Mouse (Mus musculus) neural tube, embryonic 10.5 days (tissue): ENCODE measurements around the gene Shroom3.
A peak's percentile ranks its signal among the peaks of the same experiment; 100 is the strongest.

ENCODE experiments used
- DNase-seq: peaks from one replicate; pipeline ENCODE4 v3.0.0-alpha.2; 2017; ENCODE audit warnings: low spot score; ENCODE audit errors: extremely low spot score

Shroom3 gene

DNA sequence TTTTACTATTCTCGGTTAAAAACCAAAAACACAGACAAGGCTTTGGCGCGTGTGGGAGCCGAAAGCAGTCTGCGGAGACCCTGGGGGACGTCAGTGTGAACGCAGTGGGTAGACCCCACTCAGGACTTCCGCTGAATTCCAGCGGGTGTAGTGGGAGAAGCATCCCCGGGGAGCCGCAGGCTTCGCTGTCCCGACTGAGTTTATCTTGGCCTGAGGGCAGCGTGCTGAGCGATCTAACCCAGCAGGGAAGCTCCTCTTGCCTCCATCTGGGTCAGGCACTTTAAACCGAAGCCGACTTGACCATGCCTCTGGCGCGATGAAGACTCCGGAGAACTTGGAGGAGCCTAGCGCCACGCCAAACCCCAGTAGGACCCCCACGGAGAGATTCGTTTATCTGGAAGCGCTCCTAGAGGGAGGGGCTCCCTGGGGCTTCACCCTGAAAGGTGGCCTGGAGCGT, at the start of gene Shroom3:
TSS of gene Shroom3 (plus strand) at position 85 of the 457 bp plus-strand sequence.
- peak; percentile 77 for DNase-seq

DNA sequence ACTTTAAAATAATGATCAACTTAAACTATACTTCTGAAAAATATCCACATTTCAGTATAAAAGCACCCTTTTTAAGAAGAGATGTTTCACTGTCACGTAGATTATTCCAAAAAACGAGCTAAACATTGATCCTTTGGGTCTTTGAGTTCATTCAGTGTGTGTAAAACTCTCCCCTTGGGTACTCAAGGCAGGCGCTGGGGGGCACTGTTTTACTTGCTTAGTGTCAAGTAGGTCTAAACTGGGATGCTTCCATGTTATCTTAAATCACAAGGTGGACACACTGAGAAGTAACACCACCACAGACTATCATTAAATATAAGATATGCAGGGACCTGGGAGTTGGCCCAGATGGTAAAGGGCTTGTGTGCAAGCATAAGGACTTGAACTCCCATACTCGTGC, 49.7 kb upstream of the Shroom3 start:
- no peak for DNase-seq

- DNase-seq = no peak
Observed at GRCm38 (mm10) chr5:92634916-92635315, 48.3 kb upstream of the Shroom3 start.

DNA sequence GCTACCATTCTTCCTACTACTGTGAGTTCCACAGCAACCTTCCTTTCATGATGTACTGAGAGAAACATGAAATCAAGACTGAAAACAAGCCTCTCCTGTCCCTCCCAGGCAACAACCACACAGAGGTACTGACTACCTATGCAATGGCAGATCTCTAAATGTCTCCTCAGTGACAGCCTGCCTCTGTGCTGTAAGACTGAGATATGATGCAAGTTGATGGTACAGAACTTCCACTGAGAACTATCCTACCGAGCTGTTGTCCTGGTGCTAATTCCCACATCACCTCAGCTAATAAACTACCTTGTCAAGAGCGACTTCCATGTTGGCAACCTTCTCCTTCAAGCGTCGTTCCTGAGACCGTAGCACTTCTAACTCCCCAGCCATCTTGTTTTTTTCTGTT, 47.3 kb upstream of the Shroom3 start:
- DNase-seq = no peak

DNA sequence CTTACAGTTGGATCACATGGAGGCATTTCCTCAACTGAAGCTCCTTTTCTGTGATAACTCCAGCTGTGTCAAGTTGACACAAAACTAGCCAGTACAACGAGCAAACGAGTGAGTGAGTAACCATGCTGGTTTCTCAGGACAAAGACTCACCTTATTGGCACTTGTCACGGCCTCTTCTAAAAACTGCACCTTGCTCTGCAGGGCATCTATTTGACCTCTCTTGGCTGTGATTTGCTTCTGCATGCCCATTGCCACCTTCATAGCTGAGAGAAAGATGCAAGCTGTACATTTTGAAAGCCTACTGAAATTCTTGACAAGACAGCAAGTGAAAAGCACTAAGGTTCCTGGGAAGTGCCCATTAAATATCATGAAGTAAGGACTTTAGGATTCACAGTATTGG, 42.4 kb upstream of the Shroom3 start:
- no peak for DNase-seq

DNA sequence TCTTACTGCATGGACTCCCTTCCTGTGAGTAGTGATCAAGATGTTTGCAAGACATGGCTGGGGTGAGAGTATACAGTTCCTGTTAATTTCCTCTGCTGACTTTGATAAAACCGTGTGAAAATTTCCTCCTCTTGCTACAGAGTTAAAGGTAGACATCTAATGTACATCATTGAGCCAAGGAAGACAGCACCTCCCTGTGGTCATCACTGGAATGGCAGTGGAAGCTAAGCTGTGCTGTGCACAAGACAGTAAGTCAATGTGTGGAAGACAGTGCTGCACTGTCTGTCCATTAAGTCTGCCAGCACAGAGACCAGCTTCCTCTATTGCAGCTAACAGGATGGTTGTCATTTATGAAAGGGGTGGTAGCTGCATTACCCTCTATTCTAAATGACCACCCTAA, 27.0 kb upstream of the Shroom3 start:
- DNase-seq = peak; percentile 62

DNA sequence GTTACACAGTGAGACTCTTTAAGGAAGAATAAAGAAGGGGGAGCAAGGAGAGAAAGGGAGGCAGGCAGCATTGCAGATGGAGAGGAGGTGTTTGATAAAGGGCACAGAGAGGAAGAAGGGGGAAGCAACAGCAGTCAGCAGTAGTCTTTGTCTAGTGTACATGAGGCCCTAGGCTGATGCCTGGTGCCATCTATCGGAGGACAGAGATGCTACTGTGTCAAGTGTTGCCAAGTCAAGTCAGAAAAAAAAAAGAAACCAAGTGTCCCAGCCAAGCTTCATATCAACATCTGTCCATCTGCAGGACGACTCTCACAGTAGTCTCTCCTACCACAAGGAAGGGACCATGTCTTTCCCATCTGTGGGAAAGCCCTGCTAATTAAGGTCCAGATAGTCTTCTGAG, 18.9 kb upstream of the Shroom3 start:
- no peak for DNase-seq

GRCm38 (mm10) chr5:92666860-92667259, 16.4 kb upstream of the Shroom3 start:
- DNase-seq = no peak

DNA sequence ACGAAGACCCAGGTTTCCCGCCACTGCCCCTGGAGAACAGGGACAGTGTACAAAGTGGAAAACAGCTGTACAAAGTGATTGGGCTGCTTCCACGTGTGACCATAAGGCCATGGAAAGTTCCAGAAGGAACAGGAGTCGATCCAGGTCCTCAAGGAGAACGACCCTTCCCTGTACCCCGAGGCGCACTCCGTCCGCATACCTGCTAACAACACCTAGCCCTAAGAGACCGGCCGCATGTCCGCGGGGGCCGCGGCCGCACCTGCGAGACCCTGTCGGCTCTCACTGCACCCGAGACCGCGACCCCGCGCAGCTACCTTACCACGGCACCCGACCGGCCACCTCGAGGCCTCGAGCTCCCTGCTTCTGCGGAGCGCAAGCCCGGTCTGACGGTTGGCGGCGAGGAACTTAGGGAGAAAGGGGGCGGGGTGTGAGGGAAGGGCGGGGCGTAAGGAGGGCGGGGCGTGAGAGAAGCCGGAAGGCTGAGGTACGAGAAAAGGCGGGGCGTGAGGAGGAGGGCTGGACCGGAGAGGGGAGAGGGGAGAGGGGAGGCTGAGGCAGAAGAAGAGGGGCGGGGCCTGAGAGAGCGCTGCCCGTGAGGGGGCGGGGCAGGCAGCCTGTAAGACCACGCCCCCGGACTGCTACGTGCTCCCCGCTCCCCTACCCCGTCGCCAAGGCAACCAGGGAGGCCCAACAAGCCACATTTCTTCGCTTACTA, 8.2 kb upstream of the Shroom3 start, which contains the start of gene Ccdc158:
TSS of gene Ccdc158 (minus strand) at position 413 of the 715 bp plus-strand sequence.
- DNase-seq = peak; percentile 92

DNA sequence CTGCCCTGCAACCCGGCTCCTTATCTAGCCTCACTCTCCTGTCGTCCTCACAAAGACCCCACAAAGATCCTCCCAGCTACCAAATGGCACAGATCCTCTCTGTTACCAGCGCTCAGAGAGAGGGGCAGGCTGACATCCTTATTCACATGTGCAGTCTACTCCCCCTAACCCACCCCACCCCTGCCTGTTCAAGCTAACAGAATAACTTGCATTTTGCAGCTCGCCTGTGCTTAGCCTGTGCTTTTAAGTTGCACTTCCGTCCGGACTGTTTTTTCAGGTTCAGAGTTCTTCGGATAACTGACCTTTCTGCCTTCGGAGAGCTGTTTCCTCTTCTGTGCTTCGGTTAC, 7.7 kb upstream of the Shroom3 start:
- no peak for DNase-seq

GRCm38 (mm10) chr5:92679441-92679840, 3.8 kb upstream of the Shroom3 start:
- no peak for DNase-seq

DNA sequence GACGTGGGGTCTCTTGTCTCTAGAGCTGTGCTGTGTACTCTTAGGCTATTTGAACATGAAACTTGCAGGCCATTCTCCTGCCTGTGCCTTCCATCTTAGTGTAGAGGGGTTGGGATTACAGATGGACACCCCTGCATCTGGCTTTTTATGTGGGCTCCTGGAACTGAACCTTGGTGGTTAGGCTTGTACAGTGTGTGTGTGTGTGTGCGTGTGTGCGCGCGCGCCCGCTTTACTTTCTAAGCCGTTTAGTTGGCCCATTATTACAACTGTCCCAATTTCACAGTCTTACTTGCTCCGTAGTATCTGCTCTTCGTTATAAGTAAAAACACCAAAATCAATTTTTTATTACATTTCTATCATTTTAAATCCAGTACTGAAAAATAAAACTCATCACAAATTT, 1.4 kb upstream of the Shroom3 start:
- no peak for DNase-seq

- peak; percentile 74 for DNase-seq
Observed at GRCm38 (mm10) chr5:92682621-92683348, 450 bp upstream of the Shroom3 start.

DNA sequence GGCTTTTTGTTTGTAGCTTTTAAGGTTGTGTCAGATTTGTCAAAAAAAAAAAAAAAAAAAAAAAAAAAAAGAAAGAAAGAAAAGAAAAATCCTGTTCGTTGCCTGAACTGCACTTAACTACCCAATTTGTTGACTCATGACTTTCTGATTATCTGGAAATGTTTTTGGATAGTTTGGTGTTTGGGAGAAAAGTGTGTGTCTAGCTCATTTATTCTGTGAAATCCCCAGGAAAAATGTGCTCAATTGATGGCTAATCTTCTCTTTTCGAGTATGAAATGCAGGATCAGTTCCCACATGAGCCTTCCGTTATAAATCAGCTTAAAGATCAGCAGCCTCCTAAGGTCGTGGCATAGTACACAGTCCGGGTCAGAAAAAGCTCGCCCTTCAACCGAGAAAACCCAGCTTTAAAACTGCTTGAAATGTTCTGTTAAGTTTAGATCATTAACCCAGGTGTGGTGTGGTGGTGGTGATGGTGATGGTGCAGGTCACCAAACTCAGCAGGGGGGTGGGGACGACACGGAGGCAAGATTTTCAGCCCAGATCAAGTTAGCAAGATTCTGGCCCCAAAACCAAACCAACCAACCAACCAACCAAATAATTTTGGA, 738 bp downstream of the Shroom3 start:
- no peak for DNase-seq

DNA sequence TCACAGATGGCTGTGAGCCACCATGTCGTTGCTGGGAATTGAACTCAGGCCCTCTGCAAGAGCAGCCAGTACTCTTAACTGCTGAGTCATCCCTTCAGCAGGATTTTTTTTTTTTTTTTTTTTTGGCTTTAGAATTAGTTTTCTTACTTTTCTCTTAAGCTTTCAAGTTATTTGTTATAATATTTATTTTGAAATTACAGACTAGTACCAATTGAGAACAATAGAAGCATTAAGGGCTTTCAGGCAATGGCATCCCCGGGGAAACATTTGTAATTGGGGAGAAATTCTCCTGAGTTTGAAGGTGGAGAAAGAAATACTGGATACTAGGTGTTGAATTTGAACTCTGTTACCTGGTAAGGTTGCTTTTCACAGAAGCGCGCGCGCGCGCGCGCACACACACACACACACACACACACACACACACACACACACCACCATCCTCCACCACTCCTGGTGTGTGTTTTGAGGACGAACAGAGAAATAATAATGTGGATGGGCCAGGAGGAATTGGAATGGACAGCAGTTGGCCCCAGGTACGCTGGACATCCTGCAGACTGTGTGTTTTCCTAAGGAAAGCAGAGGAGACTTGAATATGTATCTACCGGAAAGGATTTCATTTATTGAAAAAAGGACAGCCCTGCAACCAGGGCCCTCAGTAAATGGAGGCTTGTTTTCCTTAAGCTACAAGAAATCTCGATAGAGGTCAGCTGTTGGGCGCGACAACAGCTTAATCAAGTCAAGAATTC, 1.7 kb downstream of the Shroom3 start:
- DNase-seq = no peak

DNA sequence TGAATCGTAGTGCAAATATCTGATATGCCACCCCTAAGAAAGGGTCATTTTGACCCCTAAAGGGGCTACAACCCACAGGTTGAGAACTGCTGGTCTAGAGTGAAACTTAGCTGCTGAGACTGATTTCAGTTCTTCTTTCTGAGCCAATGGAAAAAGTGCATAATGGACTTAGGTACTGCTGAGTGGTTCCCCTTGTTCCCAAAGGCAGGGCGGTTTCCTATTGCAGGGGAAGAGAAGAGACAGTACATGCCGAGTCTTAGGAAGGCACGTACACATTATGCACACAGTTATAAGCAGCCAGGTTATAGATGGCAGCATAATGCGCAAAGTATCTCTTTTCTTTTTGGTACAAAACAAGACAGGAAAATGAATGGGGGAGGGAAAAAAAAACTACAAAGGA, 4.9 kb downstream of the Shroom3 start:
- DNase-seq = no peak

DNA sequence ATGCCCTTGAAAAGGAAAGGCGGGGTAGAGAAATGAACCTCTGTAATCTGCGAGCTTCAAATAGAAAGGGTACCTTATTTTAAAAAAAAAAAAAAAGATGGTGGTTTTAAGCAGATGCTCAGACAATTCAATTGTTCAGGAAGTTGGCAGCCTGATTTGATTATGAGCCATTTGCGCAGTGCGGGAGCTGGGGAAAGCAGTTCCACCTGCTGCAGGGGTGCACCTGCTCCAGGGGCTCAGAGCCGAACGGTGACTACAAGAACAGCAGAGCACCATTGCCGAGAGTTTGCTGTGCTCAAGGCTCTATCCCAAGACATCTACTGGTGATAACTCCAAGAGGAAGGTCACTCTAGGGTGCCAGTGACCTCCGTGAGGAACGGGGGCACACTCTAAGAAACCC, 5.3 kb downstream of the Shroom3 start:
- no peak for DNase-seq

GRCm38 (mm10) chr5:92692206-92693007, 9.2 kb downstream of the Shroom3 start:
- DNase-seq = no peak

- DNase-seq = no peak
Observed at GRCm38 (mm10) chr5:92693744-92694143, 10.5 kb downstream of the Shroom3 start.

DNA sequence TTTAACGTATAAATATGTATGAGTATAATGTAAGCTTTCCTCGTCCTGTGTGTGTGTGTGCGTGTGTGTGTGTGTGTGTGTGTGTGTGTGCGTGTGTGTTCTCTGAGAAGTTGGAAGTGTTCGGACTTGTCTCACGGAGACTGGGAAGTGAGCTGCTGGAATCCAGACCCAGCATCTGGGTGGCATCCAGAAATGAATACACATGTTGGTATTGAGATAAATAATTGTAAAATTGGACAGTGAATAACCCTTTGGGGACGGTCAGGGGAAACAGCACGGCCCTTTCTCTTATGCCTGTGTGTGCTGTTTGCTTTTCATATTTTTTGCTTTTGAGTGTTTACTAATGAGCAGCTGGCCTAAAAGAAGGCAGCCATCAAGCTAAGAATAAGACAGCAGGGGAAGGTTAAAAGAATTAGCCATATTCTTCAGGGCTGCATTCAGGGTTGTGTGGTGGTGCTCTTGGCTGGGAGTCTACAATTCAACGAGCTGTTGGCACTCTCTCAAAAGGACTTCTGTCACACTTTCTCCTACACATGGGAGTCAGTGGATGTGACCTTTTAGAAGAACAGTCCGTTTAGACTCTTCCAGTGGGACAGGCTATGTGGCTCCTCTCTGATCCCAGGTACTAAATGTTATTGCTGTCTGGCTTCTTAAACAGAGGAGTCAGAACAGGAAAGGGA, 11.2 kb downstream of the Shroom3 start:
- no peak for DNase-seq
